Mouse (Mus musculus): ENCODE data around the gene Dst. TPM values are rescaled to one million over a fixed set of nuclear protein-coding genes. Genes with fewer than 3 reads are reported as not detected.
A peak's percentile ranks its signal among the peaks of the same experiment; 100 is the strongest.

The Dst gene
- total and polyA plus RNA-seq, 3 experiments, result 9.1 to 28.0 (median 20.5) TPM

GRCm38 (mm10) chr1:34174517-34174916 lies 266.5 kb downstream of the Dst start:
- Histone ChIP-seq H3K9me3 (replicated peaks; ENCODE audit: low read length) (no peaks in the 10 kb centered on the region), H3K36me3 (replicated peaks in 1 of 2; ENCODE audit: control insufficient read depth in 1 of 2, insufficient read depth in 1 of 2, low read length in 1 of 2) (peaks cover 28 to 80% of the 10 kb centered on the region in 2 experiments), H3K4me1 (ENCODE audit: control insufficient read depth in 1 of 2, insufficient read depth in 2 of 2) (peaks cover 0 to 10% of the 10 kb centered on the region in 2 experiments; a peak in 2 of 4 replicates), H3K4me2 (ENCODE audit: insufficient read depth, low read depth, poor library complexity, severe bottlenecking) (no peak overlapping the region), H3K9ac (ENCODE audit: insufficient read depth, low read depth) (no peak overlapping the region), H3K4me3 (replicated peaks in 1 of 3; ENCODE audit: low read depth in 2 of 3, low read length in 2 of 3, poor library complexity in 1 of 3) (no peak overlapping the region), H3K79me2 (replicated peaks; ENCODE audit: control insufficient read depth, extremely low read depth, insufficient read depth, poor library complexity, severe bottlenecking) (no peaks in the 10 kb centered on the region), H3K27me3 (replicated peaks) (no peaks in the 10 kb centered on the region), H3K27ac (ENCODE audit: insufficient read depth, low read depth) (no peak overlapping the region)
- no peak for DNase-seq (ENCODE audit: extremely low read depth)
- TF ChIP-seq POLR2AphosphoS2 (IDR thresholded peaks at IDR 0.05; ENCODE audit: low read depth, low read length) (no peak), MEF2A (IDR thresholded peaks at IDR 0.05; ENCODE audit: borderline replicate concordance, low read depth, low read length) (no peak), ZMIZ1 (IDR thresholded peaks at IDR 0.05; ENCODE audit: low read depth, low read length) (no peak), CHD1 (IDR thresholded peaks at IDR 0.05; ENCODE audit: low read depth, low read length) (no peak), ZNF384 (IDR thresholded peaks at IDR 0.05; ENCODE audit: low read depth, low read length) (no peak), EP300 (IDR thresholded peaks at IDR 0.05; ENCODE audit: low read length) (no peak), BHLHE40 (IDR thresholded peaks at IDR 0.05; ENCODE audit: low read depth, low read length) (no peak), ZKSCAN1 (IDR thresholded peaks at IDR 0.05; ENCODE audit: borderline replicate concordance, low read depth, low read length) (no peak), ETS1 (conservative IDR thresholded peaks at IDR 0.05; ENCODE audit: low read depth, low read length) (no peak), GABPA (IDR thresholded peaks at IDR 0.05; ENCODE audit: insufficient replicate concordance, low read depth, low read length) (no peak), RCOR1 (conservative IDR thresholded peaks at IDR 0.05; ENCODE audit: low read depth, low read length) (no peak), RAD21 (IDR thresholded peaks at IDR 0.05; ENCODE audit: low read depth, low read length) (no peak), TBP (conservative IDR thresholded peaks at IDR 0.05; ENCODE audit: low read depth, low read length) (no peak), MAX (IDR thresholded peaks at IDR 0.05; ENCODE audit: low read length) (no peak), UBTF (IDR thresholded peaks at IDR 0.05; ENCODE audit: low read depth, low read length) (no peak), TCF12 (IDR thresholded peaks at IDR 0.05; ENCODE audit: low read depth, low read length) (no peak), MAFK (IDR thresholded peaks at IDR 0.05; ENCODE audit: insufficient replicate concordance, low read length) (no peak)
- in situ Hi-C loops (cut with MboI; ENCODE audit: low pct_ligation_motif_present, low pct_unique_long_range_greater_than_20kb, low sequenced_read_pairs), result no loop called here
- dilution Hi-C loops (cut with MboI; ENCODE audit: extremely low pct_ligation_motif_present, extremely low pct_unique_long_range_greater_than_20kb, low sequenced_read_pairs), result no loop called here

- TF ChIP-seq MXI1 (IDR thresholded peaks at IDR 0.05; ENCODE audit: low read depth, low read length), result no peak
- no peak for TF ChIP-seq SMC3 (IDR thresholded peaks at IDR 0.05; ENCODE audit: low read depth, low read length)
- no peak for TF ChIP-seq TBP (conservative IDR thresholded peaks at IDR 0.05; ENCODE audit: low read depth, low read length)
- TF ChIP-seq MAX (IDR thresholded peaks at IDR 0.05; ENCODE audit: low read length), result no peak
- TF ChIP-seq USF2 (conservative IDR thresholded peaks at IDR 0.05; ENCODE audit: low read depth, low read length), result no peak
- TF ChIP-seq RAD21 (IDR thresholded peaks at IDR 0.05; ENCODE audit: low read depth, low read length), result no peak
- no peak for TF ChIP-seq ELF1 (IDR thresholded peaks at IDR 0.05; ENCODE audit: low read depth, low read length)
- TF ChIP-seq ZKSCAN1 (IDR thresholded peaks at IDR 0.05; ENCODE audit: borderline replicate concordance, low read depth, low read length), result no peak
- no peak for TF ChIP-seq MEF2A (IDR thresholded peaks at IDR 0.05; ENCODE audit: borderline replicate concordance, low read depth, low read length)
- no peak for TF ChIP-seq EP300 (IDR thresholded peaks at IDR 0.05; ENCODE audit: low read length)
- TF ChIP-seq USF1 (IDR thresholded peaks at IDR 0.05; ENCODE audit: low read depth, low read length), result no peak
- no peak for TF ChIP-seq KAT2A (IDR thresholded peaks at IDR 0.05; ENCODE audit: insufficient replicate concordance, low read length)
- no peak for TF ChIP-seq POLR2AphosphoS2 (IDR thresholded peaks at IDR 0.05; ENCODE audit: low read depth, low read length)
- TF ChIP-seq UBTF (IDR thresholded peaks at IDR 0.05; ENCODE audit: low read depth, low read length), result no peak
- TF ChIP-seq TCF12 (IDR thresholded peaks at IDR 0.05; ENCODE audit: low read depth, low read length), result no peak
- no peak for TF ChIP-seq BHLHE40 (IDR thresholded peaks at IDR 0.05; ENCODE audit: low read depth, low read length)
- TF ChIP-seq NRF1 (IDR thresholded peaks at IDR 0.05; ENCODE audit: low read depth, low read length), result no peak
- TF ChIP-seq MYC (IDR thresholded peaks at IDR 0.05; ENCODE audit: low read depth, low read length), result no peak
- TF ChIP-seq ZNF384 (IDR thresholded peaks at IDR 0.05; ENCODE audit: low read depth, low read length), result no peak
- no peak for TF ChIP-seq SIN3A (IDR thresholded peaks at IDR 0.05; ENCODE audit: low read length)
- in situ Hi-C loops (cut with MboI; ENCODE audit: low pct_ligation_motif_present, low pct_unique_long_range_greater_than_20kb, low sequenced_read_pairs) (no loop called here), dilution Hi-C loops (cut with MboI; ENCODE audit: extremely low pct_ligation_motif_present, extremely low pct_unique_long_range_greater_than_20kb, low sequenced_read_pairs) (no loop called here)
- no peak overlapping the region for H3K4me2 ChIP-seq (ENCODE audit: insufficient read depth, low read depth, poor library complexity, severe bottlenecking)
- peaks cover 0 to 10% of the 10 kb centered on the region in 2 experiments; a peak in 2 of 4 replicates for H3K4me1 ChIP-seq (ENCODE audit: control insufficient read depth in 1 of 2, insufficient read depth in 2 of 2)
- H3K4me3 ChIP-seq (replicated peaks in 1 of 3; ENCODE audit: low read depth in 2 of 3, low read length in 2 of 3, poor library complexity in 1 of 3), result no peak overlapping the region
- H3K27ac ChIP-seq (ENCODE audit: insufficient read depth, low read depth), result no peak overlapping the region
- peak; percentile 12 for DNase-seq (ENCODE audit: extremely low read depth)
- no peak overlapping the region for H3K9ac ChIP-seq (ENCODE audit: insufficient read depth, low read depth)
- no peaks in the 10 kb centered on the region for H3K27me3 ChIP-seq (replicated peaks)
- no peaks in the 10 kb centered on the region for H3K79me2 ChIP-seq (replicated peaks; ENCODE audit: control insufficient read depth, extremely low read depth, insufficient read depth, poor library complexity, severe bottlenecking)
- H3K36me3 ChIP-seq (replicated peaks in 1 of 2; ENCODE audit: control insufficient read depth in 1 of 2, insufficient read depth in 1 of 2, low read length in 1 of 2), result peaks cover 26 to 80% of the 10 kb centered on the region in 2 experiments
- H3K9me3 ChIP-seq (replicated peaks; ENCODE audit: low read length), result no peaks in the 10 kb centered on the region
These were observed 266.9 kb downstream of the Dst start for GRCm38 (mm10) chr1:34174961-34175360.
